Mouse (Mus musculus): ENCODE measurements around the gene 9130213A22Rik. TPM values are rescaled to one million over a fixed set of nuclear protein-coding genes. Genes with fewer than 3 reads are reported as not detected.

9130213A22Rik gene
- polyA plus RNA-seq, 1 experiment, result 0.25 TPM

DNA sequence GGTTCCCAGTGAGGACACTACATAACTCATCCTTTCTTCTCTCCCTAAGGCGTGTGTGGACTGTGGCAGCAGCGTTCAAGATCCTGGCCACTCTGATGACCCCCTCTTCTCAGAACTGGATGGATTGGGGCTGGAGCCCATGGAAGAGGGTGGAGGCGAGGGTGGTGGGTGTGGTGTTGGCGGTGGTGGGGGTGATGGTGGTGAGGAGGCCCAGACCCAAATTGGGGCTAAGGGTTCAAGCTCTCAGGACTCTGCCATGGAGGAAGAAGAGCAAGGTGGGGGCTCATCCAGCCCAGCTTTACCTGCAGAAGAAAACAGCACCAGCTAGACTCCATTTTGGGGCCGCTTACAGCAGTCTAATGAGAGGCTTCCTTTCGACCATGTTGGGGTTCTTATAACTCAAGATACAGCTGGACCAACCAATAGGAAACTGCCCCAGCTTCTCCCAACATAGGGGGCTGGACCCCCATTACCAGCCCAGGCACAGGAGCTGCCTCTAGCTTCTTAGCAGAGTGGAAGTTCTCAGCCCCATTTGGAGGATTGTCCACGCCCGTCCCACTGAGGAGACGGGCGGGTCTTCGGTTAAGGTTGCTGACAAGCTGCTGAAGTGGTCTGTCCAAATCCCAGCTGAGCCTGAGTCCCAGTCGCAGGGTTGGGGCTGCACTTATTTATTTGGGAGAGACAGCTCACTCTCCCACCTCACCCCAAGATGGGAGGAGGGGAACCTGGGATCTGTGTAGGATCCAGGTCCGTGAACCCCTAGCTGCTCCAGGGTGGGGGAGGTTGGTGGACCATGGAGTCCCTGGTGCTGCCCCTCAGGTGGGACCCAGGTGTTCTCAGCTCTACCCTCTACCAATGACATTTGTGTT is 13.1 kb downstream of the 9130213A22Rik start:
- DNase-seq (ENCODE audit: low read depth, low spot score), result no peak
- 88% methylated on average over 13 of the region's 13 CpGs for WGBS

DNA sequence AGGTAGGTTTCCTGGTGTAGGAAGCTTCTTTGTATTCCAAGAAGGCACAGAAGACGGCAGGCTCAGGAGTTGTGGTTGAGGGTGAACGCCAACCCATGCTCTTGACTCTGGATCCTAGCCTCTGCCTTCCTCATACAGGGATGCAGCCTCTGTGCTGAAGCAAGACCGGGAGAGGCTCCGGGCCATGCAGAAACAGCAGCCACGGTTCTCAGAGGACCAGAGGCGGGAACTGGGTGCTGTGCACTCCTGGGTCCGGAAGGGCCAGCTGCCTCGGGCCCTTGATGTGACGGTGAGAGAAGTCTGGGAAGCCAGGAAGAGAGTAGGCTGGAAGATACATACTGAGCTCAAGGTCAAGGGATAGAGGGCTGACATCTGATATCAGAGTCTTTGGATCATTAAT is 14.2 kb downstream of the 9130213A22Rik start:
- WGBS, result 91% methylated on average over 9 of the region's 9 CpGs
- DNase-seq (ENCODE audit: low read depth, low spot score), result no peak

DNA sequence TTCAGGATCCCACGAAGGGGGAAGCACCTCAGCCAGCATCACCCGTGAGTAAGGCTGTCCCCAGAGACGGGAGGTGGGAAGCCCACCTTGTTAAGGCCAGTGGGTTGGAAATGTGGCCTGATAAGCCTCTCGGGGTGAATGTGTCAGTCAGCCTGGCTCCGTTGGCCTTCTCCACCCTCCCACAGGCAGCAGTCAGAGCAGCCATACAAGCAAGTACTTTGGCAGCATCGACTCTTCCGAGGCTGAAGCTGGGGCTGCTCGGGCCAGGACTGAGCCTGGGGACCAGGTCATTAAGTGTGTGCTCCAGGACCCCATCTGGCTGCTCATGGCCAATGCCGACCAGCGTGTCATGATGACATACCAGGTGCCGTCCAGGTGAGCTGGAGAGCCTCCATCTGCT is 14.7 kb downstream of the 9130213A22Rik start:
- WGBS, result 91% methylated on average over 11 of the region's 11 CpGs
- no peak for DNase-seq (ENCODE audit: low read depth, low spot score)

DNA sequence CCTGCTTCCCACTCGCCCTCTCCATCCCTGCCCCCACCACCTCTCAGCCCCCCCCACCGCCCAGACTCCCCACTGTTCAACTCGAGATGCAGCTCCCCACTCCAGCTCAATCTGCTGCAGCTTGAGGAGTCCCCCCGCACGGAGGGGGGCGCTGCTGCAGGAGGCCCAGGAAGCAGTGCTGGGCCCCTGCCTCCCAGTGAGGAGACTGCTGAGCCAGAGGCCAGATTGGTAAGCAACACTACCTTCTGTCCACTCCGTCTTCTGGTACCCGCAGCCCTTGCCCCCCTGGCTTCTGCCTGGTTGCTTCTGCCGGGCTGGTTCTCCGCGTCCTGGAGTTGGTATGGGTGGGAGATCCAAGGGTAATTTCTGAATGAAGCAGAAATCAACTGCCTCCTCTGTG is 15.5 kb downstream of the 9130213A22Rik start:
- DNase-seq (ENCODE audit: low read depth, low spot score), result no peak
- WGBS, result 91% methylated on average over 11 of the region's 11 CpGs

DNA sequence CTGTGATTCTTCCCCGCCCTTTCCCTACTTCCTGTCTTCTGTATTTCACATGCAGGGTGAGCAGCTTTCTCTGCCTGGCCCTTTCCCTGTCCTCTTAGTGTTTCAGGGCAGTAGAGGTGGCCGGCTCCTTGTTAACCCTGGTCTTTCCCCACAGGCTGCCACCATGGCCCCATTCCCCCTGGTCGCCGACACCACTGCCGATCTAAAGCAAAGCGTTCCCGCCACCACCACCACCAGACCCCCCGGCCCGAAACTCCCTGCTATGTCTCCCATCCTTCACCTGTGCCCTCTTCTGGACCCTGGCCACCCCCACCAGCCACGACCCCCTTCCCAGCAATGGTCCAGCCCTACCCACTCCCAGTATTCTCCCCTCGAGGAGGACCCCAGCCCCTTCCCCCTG is 16.1 kb downstream of the 9130213A22Rik start:
- 94% methylated on average over 11 of the region's 11 CpGs for WGBS

DNA sequence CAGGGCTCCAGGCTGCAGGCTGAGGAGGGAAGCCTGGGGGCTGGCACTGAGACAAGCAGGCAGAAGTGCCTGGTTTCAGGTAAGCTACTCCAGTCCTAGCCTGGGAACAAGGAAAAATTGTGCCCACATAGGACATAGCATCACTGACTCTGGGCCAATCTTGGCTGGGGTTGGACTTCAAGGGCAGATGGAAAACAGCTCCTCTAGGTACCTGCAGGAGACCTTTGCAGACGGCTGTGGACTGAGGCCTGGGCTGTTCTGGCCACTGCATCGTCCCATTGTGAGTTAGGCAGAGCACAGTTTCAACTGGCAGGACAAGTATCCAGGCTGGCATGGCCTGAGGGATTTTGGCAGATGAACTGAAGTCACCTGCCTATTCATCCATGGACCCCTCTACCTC is 16.6 kb downstream of the 9130213A22Rik start:
- WGBS, result 72% methylated on average over 2 of the region's 2 CpGs
- no peak for DNase-seq (ENCODE audit: low read depth, low spot score)

More for the DNA sequence above, 16.1 kb downstream of the 9130213A22Rik start:
- no peak for DNase-seq (ENCODE audit: low read depth, low spot score)

DNA sequence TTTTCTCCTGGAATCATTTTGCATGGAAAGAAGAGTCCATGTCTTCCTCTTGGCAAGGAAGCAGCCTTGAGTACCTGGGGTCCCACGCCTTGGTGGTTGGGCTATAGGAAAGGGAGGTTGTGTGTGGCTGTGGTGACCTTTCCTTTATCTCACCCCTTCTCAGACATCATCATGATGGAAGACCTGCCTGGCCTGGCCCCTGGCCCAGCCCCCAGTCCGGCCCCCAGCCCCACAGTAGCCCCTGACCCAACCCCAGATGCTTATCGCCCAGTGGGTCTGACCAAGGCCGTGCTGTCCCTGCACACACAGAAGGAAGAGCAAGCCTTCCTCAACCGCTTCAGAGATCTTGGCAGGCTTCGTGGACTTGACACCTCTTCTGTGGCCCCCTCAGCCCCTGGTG is 17.2 kb downstream of the 9130213A22Rik start:
- WGBS, result 84% methylated on average over 6 of the region's 6 CpGs
- no peak for DNase-seq (ENCODE audit: low read depth, low spot score)

DNA sequence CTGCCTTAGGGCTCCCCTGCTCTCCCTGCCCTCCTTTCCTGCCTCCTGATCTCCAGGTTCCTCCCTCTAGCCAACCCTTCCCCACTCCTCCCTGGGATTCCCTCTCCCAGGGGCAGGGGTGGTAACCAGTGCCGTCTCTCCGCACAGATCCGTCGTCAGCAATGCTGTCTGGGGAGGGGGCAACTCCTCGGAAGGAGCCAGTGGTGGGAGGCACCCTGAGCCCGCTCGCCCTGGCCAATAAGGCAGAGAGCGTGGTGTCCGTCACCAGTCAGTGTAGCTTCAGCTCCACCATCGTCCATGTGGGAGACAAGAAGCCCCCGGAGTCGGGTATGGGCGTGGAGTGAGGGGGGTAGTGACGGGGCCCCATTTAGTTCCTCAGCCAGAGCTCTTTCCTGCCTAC is 17.9 kb downstream of the 9130213A22Rik start:
- WGBS, result 93% methylated on average over 14 of the region's 14 CpGs
- DNase-seq (ENCODE audit: low read depth, low spot score), result no peak

DNA sequence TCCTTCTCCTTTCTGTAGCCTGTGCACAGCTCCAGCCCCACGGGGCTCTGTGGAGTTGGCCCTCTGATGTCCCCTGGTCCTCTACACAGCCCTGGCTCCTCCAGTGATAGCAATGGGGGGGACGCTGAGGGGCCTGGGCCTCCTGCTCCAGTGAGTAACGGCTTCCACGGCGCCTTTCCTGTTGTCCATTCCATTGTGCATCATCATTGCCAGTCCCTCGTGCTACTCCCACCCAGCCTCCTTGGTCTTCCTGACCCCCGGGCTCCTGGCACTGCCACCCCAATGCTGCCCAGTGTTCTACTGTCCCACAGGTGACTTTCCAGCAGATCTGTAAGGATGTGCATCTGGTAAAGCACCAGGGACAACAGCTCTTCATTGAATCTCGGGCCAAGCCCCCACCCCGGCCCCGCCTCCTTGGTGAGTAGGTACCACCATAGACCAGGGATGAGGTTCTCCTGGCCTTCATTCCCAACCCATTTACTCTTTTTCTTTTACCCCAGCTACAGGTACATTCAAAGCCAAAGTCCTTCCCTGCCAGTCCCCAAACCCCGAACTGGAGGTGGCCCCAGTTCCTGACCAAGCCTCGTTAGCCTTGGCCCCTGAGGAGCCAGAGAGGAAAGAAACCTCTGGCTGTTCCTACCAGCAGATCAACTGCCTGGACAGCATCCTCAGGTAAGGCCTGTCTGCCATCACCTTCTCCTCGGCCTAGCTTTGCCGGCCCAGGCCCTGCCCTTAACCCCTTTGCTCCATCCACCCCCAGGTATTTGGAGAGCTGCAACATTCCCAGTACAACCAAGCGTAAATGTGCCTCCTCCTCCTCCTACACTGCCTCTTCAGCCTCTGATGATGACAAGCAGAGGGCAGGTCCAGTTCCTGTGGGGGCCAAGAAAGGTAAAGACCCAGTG is 18.6 kb downstream of the 9130213A22Rik start:
- 92% methylated on average over 15 of the region's 15 CpGs for WGBS
- DNase-seq (ENCODE audit: low read depth, low spot score), result no peak

DNA sequence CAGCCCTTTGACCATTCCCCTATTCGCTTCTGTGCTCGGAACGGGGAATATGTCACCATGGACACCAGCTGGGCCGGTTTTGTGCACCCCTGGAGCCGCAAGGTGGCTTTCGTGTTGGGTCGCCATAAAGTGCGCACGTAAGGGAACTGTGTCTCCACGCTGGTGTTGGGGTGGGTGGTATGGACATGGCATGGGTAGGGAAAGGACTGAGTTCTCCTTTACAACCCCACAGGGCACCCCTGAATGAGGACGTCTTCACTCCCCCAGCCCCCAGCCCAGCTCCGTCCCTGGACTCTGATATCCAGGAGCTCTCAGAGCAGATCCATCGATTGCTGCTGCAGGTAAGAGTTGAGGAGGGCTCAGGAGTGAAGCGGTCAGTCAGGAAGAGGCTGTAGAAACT is 19.3 kb downstream of the 9130213A22Rik start:
- WGBS, result 97% methylated on average over 14 of the region's 14 CpGs
- no peak for DNase-seq (ENCODE audit: low read depth, low spot score)

DNA sequence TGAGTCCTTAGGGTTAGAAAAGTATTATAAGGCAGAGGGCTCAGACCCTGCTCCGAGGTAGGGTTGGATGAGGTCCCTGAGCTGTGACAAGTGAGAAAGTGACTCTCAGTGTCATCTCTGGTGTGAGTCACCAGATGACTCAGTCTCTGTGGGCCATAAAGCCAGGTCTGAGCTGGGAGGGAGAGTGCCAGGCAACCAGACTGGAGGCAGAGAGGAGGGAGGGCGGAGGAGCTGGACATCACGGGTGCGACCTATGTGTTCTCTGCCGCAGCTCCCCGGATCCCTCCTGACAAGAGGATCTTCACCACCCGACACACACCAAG is 20.0 kb downstream of the 9130213A22Rik start:
- 71% methylated on average over 7 of the region's 7 CpGs for WGBS
- no peak for DNase-seq (ENCODE audit: low read depth, low spot score)

DNA sequence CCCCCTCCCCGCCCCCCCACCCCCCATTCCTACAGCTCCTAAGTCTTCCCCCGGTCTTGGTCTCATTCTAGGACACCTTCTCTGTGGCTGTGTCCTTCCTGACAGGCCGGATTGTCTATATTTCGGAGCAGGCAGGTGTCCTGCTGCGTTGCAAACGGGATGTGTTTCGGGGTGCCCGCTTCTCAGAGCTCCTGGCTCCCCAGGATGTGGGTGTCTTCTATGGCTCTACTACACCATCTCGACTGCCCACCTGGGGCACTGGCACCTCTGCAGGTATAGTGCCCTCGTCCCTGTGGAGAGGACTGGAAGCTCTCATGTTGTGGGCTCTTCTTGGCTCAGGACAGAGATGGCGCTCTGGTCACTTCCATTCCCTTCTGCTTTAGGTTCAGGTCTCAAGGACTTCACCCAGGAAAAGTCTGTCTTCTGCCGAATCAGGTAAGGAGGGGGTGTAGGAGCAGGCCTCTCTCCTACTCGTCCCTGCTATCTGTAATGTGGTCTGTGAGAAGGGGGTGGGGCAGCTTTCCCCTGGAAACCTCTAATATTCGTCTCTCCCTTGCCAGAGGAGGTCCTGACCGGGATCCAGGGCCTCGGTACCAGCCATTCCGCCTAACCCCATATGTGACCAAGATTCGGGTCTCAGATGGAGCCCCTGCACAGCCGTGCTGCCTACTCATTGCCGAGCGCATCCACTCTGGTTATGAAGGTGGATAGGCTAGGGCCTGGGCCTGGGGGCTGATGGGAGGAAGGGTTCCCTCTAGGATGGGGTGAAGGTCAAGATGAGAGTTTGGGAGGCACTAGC is 20.6 kb downstream of the 9130213A22Rik start:
- no peak for DNase-seq (ENCODE audit: low read depth, low spot score)
- 90% methylated on average over 21 of the region's 21 CpGs for WGBS

DNA sequence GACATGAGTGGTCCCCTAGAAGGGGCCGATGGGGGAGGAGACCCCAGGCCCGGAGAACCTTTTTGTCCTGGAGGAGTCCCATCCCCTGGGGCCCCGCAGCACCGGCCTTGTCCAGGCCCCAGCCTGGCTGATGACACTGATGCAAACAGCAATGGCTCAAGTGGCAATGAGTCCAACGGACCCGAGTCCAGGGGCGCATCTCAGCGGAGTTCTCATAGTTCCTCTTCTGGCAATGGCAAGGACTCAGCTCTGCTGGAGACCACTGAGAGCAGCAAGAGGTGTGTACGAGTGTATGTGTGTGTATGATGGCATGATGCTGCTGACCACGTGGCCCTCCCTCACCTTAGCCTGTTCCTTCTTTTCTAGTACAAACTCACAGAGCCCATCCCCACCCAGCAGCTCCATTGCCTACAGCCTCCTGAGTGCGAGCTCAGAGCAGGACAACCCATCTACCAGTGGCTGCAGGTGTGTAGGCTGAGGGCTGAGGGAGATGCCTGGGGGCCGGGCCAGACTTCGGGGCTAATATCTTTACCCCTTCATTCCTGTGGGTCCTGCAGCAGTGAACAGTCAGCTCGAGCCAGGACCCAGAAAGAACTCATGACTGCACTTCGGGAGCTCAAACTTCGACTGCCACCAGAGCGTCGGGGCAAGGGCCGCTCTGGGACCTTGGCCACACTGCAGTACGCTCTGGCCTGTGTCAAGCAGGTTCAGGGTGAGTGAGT is 21.6 kb downstream of the 9130213A22Rik start:
- 90% methylated on average over 20 of the region's 20 CpGs for WGBS

DNA sequence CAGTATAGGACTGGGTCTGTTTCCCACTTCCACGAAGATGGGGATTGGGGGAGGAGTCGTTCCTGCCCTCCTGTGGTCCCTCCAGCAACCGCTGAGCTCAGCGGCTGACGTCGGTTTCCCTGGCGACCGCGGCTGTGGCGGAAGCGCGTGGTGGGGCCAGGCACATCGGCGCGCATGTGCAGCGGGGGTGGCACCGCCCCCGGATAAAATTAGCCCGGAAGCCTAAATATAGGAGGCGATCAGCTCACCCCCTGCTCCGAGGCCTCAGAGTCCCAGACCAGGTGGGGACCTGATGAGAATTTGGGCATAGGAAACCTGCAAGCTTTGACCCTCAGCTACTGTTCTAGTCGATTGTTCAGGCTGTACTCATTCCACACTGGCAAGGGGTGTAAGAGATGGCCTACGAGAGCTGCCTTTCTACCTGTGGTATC is 22.5 kb downstream of the 9130213A22Rik start:
- 1% methylated on average over 23 of the region's 23 CpGs for WGBS
- no peak for DNase-seq (ENCODE audit: low read depth, low spot score)

More for the DNA sequence above, 21.6 kb downstream of the 9130213A22Rik start:
- no peak for DNase-seq (ENCODE audit: low read depth, low spot score)

DNA sequence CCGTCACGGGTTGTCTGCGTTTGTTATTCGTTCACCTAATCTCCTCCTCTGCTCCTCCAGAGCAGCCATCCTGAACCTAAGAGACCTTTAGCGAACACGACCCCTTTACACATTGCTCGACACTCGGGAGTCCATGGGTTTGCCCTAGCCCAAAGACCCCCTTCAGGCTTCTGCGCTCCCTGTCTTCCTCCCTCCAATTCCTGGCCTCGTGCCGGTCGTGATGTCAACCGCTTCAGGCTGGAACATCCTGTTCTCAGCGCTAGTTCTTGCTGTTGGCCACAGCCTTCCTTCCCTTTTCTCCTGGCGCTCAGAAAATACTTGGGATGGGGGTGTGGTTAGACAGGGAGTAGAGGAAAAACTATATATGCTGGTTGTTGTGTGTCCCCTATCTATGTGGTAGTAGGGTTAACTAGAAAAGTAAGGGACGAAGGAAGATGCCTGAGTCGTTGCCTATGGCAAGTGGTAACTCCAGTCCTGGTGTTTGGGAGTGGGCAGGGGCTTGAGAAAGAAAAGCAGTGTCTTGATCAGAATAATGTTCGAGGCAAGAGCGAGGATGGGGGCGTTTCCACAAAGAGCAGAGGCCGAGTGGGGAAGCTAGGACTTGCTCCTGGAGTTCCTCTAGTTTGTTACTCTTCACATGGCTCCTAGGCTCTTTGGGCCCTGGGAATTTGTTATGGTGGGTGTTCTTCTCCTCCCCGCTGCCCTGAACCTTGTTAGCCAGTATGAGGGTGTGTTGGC is 23.0 kb downstream of the 9130213A22Rik start:
- DNase-seq (ENCODE audit: low read depth, low spot score), result no peak
- WGBS, result 2% methylated on average over 22 of the region's 22 CpGs

DNA sequence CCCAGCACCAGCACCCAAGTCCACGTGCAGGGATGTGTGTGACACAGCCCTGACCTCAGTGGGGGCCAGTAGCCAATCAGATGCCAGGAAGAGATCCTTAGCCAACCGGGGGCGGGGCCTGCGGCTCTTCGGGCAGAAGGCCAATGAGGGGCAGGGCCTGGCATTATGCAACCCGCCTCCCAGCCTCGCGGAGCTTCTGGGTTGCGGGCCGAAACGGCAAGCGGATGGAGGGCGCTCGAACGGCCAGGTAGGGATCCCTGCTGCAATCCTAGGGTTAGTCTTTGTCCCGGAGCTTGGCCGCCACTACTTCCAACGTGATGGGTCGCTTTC is 23.7 kb downstream of the 9130213A22Rik start:
- WGBS, result under 1% methylated on average over 19 of the region's 19 CpGs
- no peak for DNase-seq (ENCODE audit: low read depth, low spot score)

DNA sequence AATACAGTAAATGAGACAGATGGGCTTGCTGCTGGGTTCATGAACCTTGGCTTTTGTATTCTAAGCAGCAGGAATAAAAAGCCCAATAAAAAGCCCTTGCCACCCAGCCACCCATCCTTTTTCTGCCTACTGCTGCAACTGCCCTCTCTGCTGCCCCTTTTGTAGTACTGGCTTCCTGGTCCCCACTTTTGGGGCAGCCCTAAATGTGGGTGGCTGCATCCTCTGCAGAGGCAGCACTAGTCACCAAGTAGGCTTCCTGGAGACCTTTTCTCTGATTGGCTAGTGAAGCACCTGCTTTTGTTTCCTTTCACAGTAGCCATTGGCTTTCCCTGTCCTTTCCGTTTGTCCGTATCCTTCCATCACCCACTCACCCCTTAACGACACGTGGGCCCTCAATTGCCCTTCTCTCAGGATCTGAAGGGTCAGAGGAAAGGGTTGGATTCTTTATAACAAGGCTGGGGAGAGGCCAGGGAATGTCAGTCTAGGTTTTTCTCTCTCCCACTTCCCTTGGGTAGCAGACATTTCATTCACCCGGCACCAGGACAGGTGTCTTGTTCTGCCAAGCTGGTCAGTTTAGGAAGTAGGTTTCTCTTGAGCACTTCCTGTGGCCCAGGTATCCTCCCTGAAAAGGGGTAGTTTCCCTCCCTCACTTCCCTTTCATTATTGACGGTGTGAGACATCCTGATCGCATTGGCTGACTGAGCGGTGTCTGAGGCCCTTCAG is 24.2 kb downstream of the 9130213A22Rik start:
- DNase-seq (ENCODE audit: low read depth, low spot score), result no peak
- WGBS, result 13% methylated on average over 8 of the region's 8 CpGs

All from large intestine, adult 2 months (tissue).